Mouse (Mus musculus): Measurements from ENCODE around the gene Smox.

GRCm38 (mm10) chr2:131481733-131482132, 9.6 kb upstream of the Smox start:
- no peak for TF ChIP-seq CTCF (IDR thresholded peaks at IDR 0.05; ENCODE audit: low read depth)
- no peak for TF ChIP-seq EP300 (IDR thresholded peaks at IDR 0.05; ENCODE audit: low read depth)

Data from liver, embryonic 14.5 days (tissue).